Mouse (Mus musculus) erythroblast, adult 5-6 weeks (primary cell): ENCODE data around the gene Shb. TPM values are rescaled to one million over a fixed set of nuclear protein-coding genes. Genes with fewer than 3 reads are reported as not detected.

Experiments used
- ATAC-seq: replicated peaks from 2 replicates; pipeline ENCODE4 v1.8.0; 2016; ENCODE audit warnings: moderate number of reproducible peaks, mild to moderate bottlenecking, moderate TSS enrichment, inconsistent platforms; ENCODE audit not compliant: poor library complexity, low FRiP score, severe bottlenecking
- total RNA-seq, 2 experiments: library from RNA; stranded (forward) in 1 of 2; stranded (reverse) in 1 of 2; fragments of 150-400 nt in 1 of 2; fragments of 200-764, 138-1000 nt in 1 of 2; gene quantifications; 2 replicates each; pipeline versions ENCODE4 v1.2.3 to v1.2.4; 2015 to 2017; ENCODE audit warnings: low replicate concordance in 2 of 2

Gene Shb
- total RNA-seq, 2 experiments from 2014 or later = 0.68 TPM; not detected in 1

- ATAC-seq = no peak
Observed at GRCm38 (mm10) chr4:45507039-45507438, 25.2 kb downstream of the Shb start.

- ATAC-seq = no peak
Observed at GRCm38 (mm10) chr4:45506613-45507012, 25.7 kb downstream of the Shb start.

GRCm38 (mm10) chr4:45505671-45506070 is 26.6 kb downstream of the Shb start:
- no peak for ATAC-seq

GRCm38 (mm10) chr4:45505191-45505590 is 27.1 kb downstream of the Shb start:
- no peak for ATAC-seq

GRCm38 (mm10) chr4:45503816-45504215 is 28.5 kb downstream of the Shb start:
- ATAC-seq = no peak

GRCm38 (mm10) chr4:45503380-45503779 is 28.9 kb downstream of the Shb start:
- ATAC-seq = no peak

GRCm38 (mm10) chr4:45502002-45502401 is 30.3 kb downstream of the Shb start:
- ATAC-seq = no peak

GRCm38 (mm10) chr4:45500381-45500780 is 31.9 kb downstream of the Shb start:
- no peak for ATAC-seq

GRCm38 (mm10) chr4:45499556-45499955 is 32.7 kb downstream of the Shb start:
- ATAC-seq = no peak

GRCm38 (mm10) chr4:45499081-45499480 is 33.2 kb downstream of the Shb start:
- no peak for ATAC-seq

- no peak for ATAC-seq
Observed at GRCm38 (mm10) chr4:45498345-45498744, 33.9 kb downstream of the Shb start.

- ATAC-seq = no peak
Observed at GRCm38 (mm10) chr4:45497282-45497681, 35.0 kb downstream of the Shb start.

- ATAC-seq = no peak
Observed at GRCm38 (mm10) chr4:45495531-45496201, 36.6 kb downstream of the Shb start.

GRCm38 (mm10) chr4:45493786-45494400 is 38.4 kb downstream of the Shb start:
- ATAC-seq = no peak

- ATAC-seq = no peak
Observed at GRCm38 (mm10) chr4:45493118-45493517, 39.2 kb downstream of the Shb start.

GRCm38 (mm10) chr4:45492681-45493081 is 39.6 kb downstream of the Shb start:
- no peak for ATAC-seq

GRCm38 (mm10) chr4:45491685-45492601 is 40.3 kb downstream of the Shb start:
- no peak for ATAC-seq

GRCm38 (mm10) chr4:45491119-45491679 is 41.1 kb downstream of the Shb start:
- ATAC-seq = no peak

GRCm38 (mm10) chr4:45490036-45490752 is 42.1 kb downstream of the Shb start:
- ATAC-seq = no peak
